ENCODE assay signal across 1 mouse cellular context in the genomic region with DNA sequence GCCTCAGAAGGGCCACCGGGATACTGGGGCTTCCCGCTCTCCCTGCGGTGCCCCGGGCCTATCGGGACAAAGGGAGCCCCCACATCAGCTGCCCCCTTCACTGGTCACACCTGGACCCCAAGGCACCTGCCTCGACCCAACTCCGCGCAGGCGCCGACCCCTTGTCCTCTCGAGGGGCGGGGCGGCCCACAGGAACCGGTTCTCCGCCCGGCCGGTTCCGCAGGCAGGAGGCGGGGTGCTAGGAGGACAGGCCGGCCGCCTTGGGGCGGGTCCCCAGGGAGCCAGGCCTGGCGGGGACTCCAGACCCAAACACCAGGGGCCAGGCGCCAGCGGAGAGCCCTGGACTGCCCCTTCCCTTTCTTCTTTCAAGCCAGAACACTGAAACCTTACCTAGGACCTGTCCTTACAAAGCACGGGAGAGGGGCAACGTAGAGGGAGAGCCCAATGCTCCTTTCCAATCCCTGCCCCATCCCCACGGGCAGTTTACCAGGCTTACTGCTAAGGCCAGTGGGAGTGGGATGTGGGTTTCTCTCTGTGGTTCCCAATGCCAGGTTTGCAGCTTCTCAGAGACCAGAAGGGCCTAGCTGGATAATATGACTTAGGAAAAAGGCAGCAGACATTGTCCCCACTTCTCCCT.
A peak's percentile ranks its signal among the peaks of the same experiment; 100 is the strongest.
TF ChIP-seq lines count a peak whose summit lies in the region.

No protein-coding gene starts in this region.

TF ChIP-seq in CH12.LX, 34 proteins besides CTCF, POLR2A, EP300 and RAD21 (continued from another document):
- TF ChIP-seq MYC (IDR thresholded peaks at IDR 0.05; ENCODE audit: low read depth, low read length), result no peak
- TF ChIP-seq CHD2 (IDR thresholded peaks at IDR 0.05; ENCODE audit: low read length), result no peak
- TF ChIP-seq MAZ (IDR thresholded peaks at IDR 0.05; ENCODE audit: low read depth, low read length), result no peak
- peak; percentile 36; the same call in 1 of the 2 replicates for TF ChIP-seq ZMIZ1 (IDR thresholded peaks at IDR 0.05; ENCODE audit: low read depth, low read length)
- TF ChIP-seq MXI1 (IDR thresholded peaks at IDR 0.05; ENCODE audit: low read depth, low read length), result no peak
- TF ChIP-seq SIN3A (IDR thresholded peaks at IDR 0.05; ENCODE audit: low read length), result no peak
- TF ChIP-seq MAX (IDR thresholded peaks at IDR 0.05; ENCODE audit: low read length), result no peak
- TF ChIP-seq SMC3 (IDR thresholded peaks at IDR 0.05; ENCODE audit: low read depth, low read length), result no peak
- TF ChIP-seq RCOR1 (conservative IDR thresholded peaks at IDR 0.05; ENCODE audit: low read depth, low read length), result no peak
- TF ChIP-seq JUND (conservative IDR thresholded peaks at IDR 0.05; ENCODE audit: low read depth, low read length), result no peak
- no peak for TF ChIP-seq POLR2AphosphoS2 (IDR thresholded peaks at IDR 0.05; ENCODE audit: low read depth, low read length)
- TF ChIP-seq USF1 (IDR thresholded peaks at IDR 0.05; ENCODE audit: low read depth, low read length), result no peak
- TF ChIP-seq ZNF384 (IDR thresholded peaks at IDR 0.05; ENCODE audit: low read depth, low read length), result no peak
- TF ChIP-seq E2F4 (IDR thresholded peaks at IDR 0.05; ENCODE audit: insufficient replicate concordance, low read depth, low read length), result no peak
- TF ChIP-seq TBP (conservative IDR thresholded peaks at IDR 0.05; ENCODE audit: low read depth, low read length), result no peak
- no peak for TF ChIP-seq MAFK (IDR thresholded peaks at IDR 0.05; ENCODE audit: insufficient replicate concordance, low read length)
- TF ChIP-seq USF2 (conservative IDR thresholded peaks at IDR 0.05; ENCODE audit: low read depth, low read length), result no peak
- no peak for TF ChIP-seq TCF12 (IDR thresholded peaks at IDR 0.05; ENCODE audit: low read depth, low read length)
- peak; percentile 79 for TF ChIP-seq NRF1 (IDR thresholded peaks at IDR 0.05; ENCODE audit: low read depth, low read length)
- peak; percentile 77 for TF ChIP-seq NELFE (IDR thresholded peaks at IDR 0.05; ENCODE audit: low read depth, low read length)
- TF ChIP-seq KAT2A (IDR thresholded peaks at IDR 0.05; ENCODE audit: insufficient replicate concordance, low read length), result peak; percentile 68; the same call in 1 of the 2 replicates
- TF ChIP-seq GABPA (IDR thresholded peaks at IDR 0.05; ENCODE audit: insufficient replicate concordance, low read depth, low read length), result no peak
- TF ChIP-seq ELF1 (IDR thresholded peaks at IDR 0.05; ENCODE audit: low read depth, low read length), result peak; percentile 18; the same call in 1 of the 2 replicates
- no peak for TF ChIP-seq PAX5 (IDR thresholded peaks at IDR 0.05; ENCODE audit: low read length)
- no peak for TF ChIP-seq ETS1 (conservative IDR thresholded peaks at IDR 0.05; ENCODE audit: low read depth, low read length)
- TF ChIP-seq IRF4 (IDR thresholded peaks at IDR 0.05; ENCODE audit: low read depth, low read length), result 0 out of 2 replicates have a peak, but pooled peaks have one; percentile 20
- TF ChIP-seq ZC3H11A (IDR thresholded peaks at IDR 0.05; ENCODE audit: low read depth, low read length), result no peak
- TF ChIP-seq MEF2A (IDR thresholded peaks at IDR 0.05; ENCODE audit: borderline replicate concordance, low read depth, low read length), result peak; percentile 35; the same call in 1 of the 2 replicates
- no peak for TF ChIP-seq UBTF (IDR thresholded peaks at IDR 0.05; ENCODE audit: low read depth, low read length)
- peak; percentile 58 for TF ChIP-seq HCFC1 (IDR thresholded peaks at IDR 0.05; ENCODE audit: low read depth, low read length)
- TF ChIP-seq ZKSCAN1 (IDR thresholded peaks at IDR 0.05; ENCODE audit: borderline replicate concordance, low read depth, low read length), result no peak
- TF ChIP-seq BHLHE40 (IDR thresholded peaks at IDR 0.05; ENCODE audit: low read depth, low read length), result no peak; the same call in 1 of the 2 replicates
